Mouse (Mus musculus): ENCODE data around the gene Cfap157. TPM values are rescaled to one million over a fixed set of nuclear protein-coding genes. Genes with fewer than 3 reads are reported as not detected.

Gene Cfap157
- polyA plus RNA-seq, 1 experiment from 2014 or later: 0.30 TPM

DNA sequence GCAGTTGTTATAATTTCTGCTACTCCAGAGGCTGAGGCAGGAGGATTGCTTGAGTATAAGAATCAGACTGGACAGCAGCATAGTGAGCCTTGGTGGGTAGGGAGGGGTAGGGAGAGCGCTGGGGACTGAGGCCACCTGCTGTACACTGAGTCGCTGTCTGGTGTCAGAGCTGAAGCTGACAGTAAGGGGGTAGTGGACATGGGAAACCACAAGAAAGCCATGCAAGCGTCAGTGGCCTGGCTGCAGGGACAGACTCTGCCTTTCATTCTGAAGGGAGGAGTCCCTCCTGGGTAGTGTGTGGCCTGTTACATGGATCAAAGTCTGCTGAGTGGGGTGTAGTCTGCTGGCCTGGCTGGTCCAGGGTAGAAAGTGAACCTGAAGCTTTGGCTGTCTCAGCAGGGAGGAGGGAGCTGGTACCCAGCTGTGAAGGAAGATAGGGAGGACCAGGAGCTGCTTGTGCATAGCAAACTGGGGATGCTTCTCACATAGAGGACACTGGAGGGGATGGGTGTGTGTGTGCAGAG, 47.9 kb downstream of the Cfap157 start:
- 40% methylated on average over 3 of the region's 3 CpGs for WGBS
- H3K4me3 ChIP-seq (ENCODE audit: low read depth, low read length): no peak overlapping the region
- no peak overlapping the region for H3K4me2 ChIP-seq
- no peaks in the 10 kb centered on the region for H3K9me3 ChIP-seq (ENCODE audit: control insufficient read depth, low read length)
- ATAC-seq (replicated peaks; ENCODE audit: low FRiP score): no peak
- no peak overlapping the region for H3K27ac ChIP-seq (ENCODE audit: low read depth, low read length)
- no peak for DNase-seq (ENCODE audit: low spot score)
- peaks cover 12% of the 10 kb centered on the region for H3K4me1 ChIP-seq (replicated peaks; ENCODE audit: control insufficient read depth, insufficient read depth, low read length)
- H3K9ac ChIP-seq (ENCODE audit: low read depth, low read length): no peak overlapping the region
- H3K27me3 ChIP-seq (replicated peaks; ENCODE audit: control insufficient read depth, insufficient read depth, low read length): peaks cover 3% of the 10 kb centered on the region
- H3K36me3 ChIP-seq (ENCODE audit: control insufficient read depth, insufficient read depth, low read length): no peaks in the 10 kb centered on the region

DNA sequence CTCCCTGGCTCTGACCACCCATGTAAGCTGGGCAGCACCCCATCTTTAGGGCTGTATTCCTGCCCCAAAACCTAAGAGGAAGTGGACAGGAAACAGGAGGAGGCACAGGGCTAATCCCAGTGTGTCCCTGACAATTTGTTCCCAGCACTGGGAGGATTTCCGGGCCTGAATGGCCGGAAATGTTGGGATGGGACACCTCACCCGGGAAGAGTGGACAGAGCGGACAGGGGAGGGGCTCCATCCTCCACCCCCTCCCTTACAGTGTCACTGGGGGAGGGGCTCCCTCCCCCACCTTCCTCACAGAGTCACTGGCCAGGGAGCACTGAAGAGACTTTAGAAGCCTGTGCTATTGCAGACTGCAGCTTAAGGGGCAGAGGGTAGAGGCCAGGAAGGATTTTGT, 49.3 kb downstream of the Cfap157 start:
- Histone ChIP-seq H3K4me1 (replicated peaks; ENCODE audit: control insufficient read depth, insufficient read depth, low read length) (peaks cover 12% of the 10 kb centered on the region; the same call in 1 of the 2 replicates), H3K27me3 (replicated peaks; ENCODE audit: control insufficient read depth, insufficient read depth, low read length) (no peaks in the 10 kb centered on the region), H3K9me3 (ENCODE audit: control insufficient read depth, low read length) (no peaks in the 10 kb centered on the region), H3K4me3 (ENCODE audit: low read depth, low read length) (no peak overlapping the region), H3K4me2 (no peak overlapping the region), H3K27ac (ENCODE audit: low read depth, low read length) (peak overlapping the region; percentile 25; the same call in 1 of the 2 replicates), H3K36me3 (ENCODE audit: control insufficient read depth, insufficient read depth, low read length) (no peaks in the 10 kb centered on the region), H3K9ac (ENCODE audit: low read depth, low read length) (no peak overlapping the region)
- WGBS: 44% methylated on average over 4 of the region's 4 CpGs
- ATAC-seq (replicated peaks; ENCODE audit: low FRiP score): no peak
- DNase-seq (ENCODE audit: low spot score): no peak

DNA sequence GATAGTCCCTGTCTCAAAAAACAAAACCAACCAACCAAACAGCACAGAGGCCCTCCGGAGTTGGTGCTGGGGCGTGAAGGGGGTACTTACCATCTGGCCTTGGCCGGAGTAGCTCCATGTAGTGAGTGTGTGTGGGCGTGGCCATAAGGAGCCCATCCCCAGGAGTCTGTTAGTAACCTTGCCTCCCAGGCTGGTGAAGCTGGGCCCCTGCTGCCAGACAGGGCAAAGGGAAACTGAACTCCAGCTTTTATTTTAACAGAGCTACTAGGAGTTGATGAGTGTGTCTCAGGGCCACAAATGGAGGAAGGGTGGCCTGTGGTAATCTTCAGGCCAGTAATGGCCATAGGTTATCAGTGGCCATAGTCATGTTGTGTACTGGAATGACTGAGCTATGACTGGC, 49.7 kb downstream of the Cfap157 start:
- Histone ChIP-seq H3K36me3 (ENCODE audit: control insufficient read depth, insufficient read depth, low read length) (no peaks in the 10 kb centered on the region), H3K9ac (ENCODE audit: low read depth, low read length) (no peak overlapping the region), H3K4me2 (no peak overlapping the region), H3K9me3 (ENCODE audit: control insufficient read depth, low read length) (no peaks in the 10 kb centered on the region), H3K27ac (ENCODE audit: low read depth, low read length) (peak overlapping the region; percentile 25; the same call in 1 of the 2 replicates), H3K27me3 (replicated peaks; ENCODE audit: control insufficient read depth, insufficient read depth, low read length) (no peaks in the 10 kb centered on the region), H3K4me3 (ENCODE audit: low read depth, low read length) (no peak overlapping the region), H3K4me1 (replicated peaks; ENCODE audit: control insufficient read depth, insufficient read depth, low read length) (peaks cover 12% of the 10 kb centered on the region; the same call in 1 of the 2 replicates)
- WGBS: 37% methylated on average over 4 of the region's 4 CpGs
- DNase-seq (ENCODE audit: low spot score): no peak
- no peak; the same call in 1 of the 2 replicates for ATAC-seq (replicated peaks; ENCODE audit: low FRiP score)

DNA sequence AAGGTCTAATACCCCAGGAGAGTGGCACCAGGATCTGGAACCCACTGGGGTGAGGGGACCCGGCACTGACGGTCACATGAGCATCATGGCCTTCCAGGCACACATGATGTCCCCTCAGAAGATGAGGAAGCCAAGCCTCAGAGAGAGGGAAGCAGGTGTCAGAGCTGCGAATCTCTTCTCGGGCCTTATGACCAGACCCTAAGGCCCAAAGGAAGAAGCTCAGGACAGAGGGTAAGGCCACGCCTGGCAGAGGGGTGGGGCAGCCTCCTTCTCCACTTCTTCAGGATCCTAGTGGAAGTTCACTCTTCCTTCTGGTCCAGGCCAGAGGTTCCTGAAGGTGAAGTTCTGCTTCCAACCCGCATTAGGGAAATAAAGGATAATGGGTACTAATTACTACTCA, 51.5 kb downstream of the Cfap157 start:
- Histone ChIP-seq H3K9me3 (ENCODE audit: control insufficient read depth, low read length) (no peaks in the 10 kb centered on the region), H3K4me3 (ENCODE audit: low read depth, low read length) (no peak overlapping the region), H3K27ac (ENCODE audit: low read depth, low read length) (no peak overlapping the region), H3K4me1 (replicated peaks; ENCODE audit: control insufficient read depth, insufficient read depth, low read length) (peaks cover 19% of the 10 kb centered on the region), H3K36me3 (ENCODE audit: control insufficient read depth, insufficient read depth, low read length) (no peaks in the 10 kb centered on the region), H3K27me3 (replicated peaks; ENCODE audit: control insufficient read depth, insufficient read depth, low read length) (no peaks in the 10 kb centered on the region), H3K4me2 (no peak overlapping the region), H3K9ac (ENCODE audit: low read depth, low read length) (no peak overlapping the region)
- no peak for DNase-seq (ENCODE audit: low spot score)
- 84% methylated on average over 6 of the region's 6 CpGs for WGBS
- no peak for ATAC-seq (replicated peaks; ENCODE audit: low FRiP score)

DNA sequence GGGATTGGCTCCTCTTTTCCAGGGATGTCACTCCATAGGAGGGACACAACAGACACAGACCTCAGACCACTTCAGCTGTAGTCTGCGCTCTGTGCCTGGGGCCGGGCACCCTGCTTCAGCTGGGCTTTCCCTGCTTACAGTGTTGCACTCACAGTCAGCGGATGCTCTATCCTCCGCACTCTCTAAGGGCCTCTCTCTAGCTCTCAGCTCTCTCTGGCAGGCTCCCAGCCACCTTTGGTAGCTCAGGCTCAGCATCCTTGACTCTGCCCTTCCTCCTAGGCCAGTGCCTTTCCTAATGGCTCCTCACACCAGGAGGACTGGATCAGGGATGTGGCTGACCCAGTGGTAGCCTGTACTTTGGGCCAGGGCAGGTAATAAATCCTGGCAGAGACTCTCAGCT, 52.3 kb downstream of the Cfap157 start:
- Histone ChIP-seq H3K9ac (ENCODE audit: low read depth, low read length) (no peak overlapping the region), H3K4me2 (no peak overlapping the region), H3K9me3 (ENCODE audit: control insufficient read depth, low read length) (no peaks in the 10 kb centered on the region), H3K27ac (ENCODE audit: low read depth, low read length) (peak overlapping the region; percentile 3; the same call in 1 of the 2 replicates), H3K27me3 (replicated peaks; ENCODE audit: control insufficient read depth, insufficient read depth, low read length) (no peaks in the 10 kb centered on the region), H3K4me1 (replicated peaks; ENCODE audit: control insufficient read depth, insufficient read depth, low read length) (peaks cover 25% of the 10 kb centered on the region), H3K4me3 (ENCODE audit: low read depth, low read length) (no peak overlapping the region), H3K36me3 (ENCODE audit: control insufficient read depth, insufficient read depth, low read length) (no peaks in the 10 kb centered on the region)
- no peak for DNase-seq (ENCODE audit: low spot score)
- no peak for ATAC-seq (replicated peaks; ENCODE audit: low FRiP score)
- WGBS: 77% methylated on average over 4 of the region's 4 CpGs

DNA sequence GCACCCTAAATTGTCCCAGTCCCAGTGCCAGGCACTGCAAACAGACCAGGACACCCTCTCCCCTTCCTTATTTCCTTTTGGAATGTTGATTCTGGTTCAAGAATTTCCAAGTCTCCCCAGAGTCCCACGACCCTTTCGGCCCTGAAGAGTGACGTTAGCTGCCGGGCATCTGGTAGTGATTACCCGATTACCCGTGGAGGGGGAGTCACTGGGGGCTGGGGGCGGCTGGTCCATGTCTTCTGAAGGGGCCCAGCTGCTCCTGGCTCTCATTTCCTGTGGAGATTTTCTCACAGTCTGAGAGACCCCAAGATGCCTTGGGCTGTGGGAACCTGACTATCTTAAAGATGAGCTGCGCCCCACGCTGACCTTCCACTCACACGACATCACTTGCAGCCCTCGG, 53.4 kb downstream of the Cfap157 start:
- no peak for ATAC-seq (replicated peaks; ENCODE audit: low FRiP score)
- H3K4me3 ChIP-seq (ENCODE audit: low read depth, low read length): no peak overlapping the region

DNA sequence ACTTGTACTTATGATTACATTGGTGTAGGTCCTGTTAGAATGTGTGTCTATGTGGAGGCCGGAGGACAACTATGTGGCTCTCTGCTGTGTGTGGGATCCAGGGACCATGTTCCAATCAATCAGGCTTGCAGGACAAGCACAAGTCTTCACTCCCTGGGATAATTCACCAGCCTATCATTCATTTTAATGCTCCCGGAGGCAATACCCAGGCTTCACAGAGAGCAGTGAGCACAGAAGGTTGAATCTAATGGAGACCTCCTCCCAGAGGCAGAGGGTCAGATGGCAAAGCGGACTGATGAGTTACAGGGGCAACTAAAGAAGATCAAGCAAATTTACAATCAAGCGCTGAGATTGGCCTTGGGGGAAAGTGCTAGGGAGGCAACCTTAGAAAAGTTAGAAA, 54.7 kb downstream of the Cfap157 start:
- DNase-seq (ENCODE audit: low spot score) (no peak), ATAC-seq (replicated peaks; ENCODE audit: low FRiP score) (no peak)
- H3K27ac ChIP-seq (ENCODE audit: low read depth, low read length): no peak overlapping the region
- peaks cover 22% of the 10 kb centered on the region for H3K4me1 ChIP-seq (replicated peaks; ENCODE audit: control insufficient read depth, insufficient read depth, low read length)
- H3K4me2 ChIP-seq: peak overlapping the region; percentile 62
- no peak overlapping the region for H3K9ac ChIP-seq (ENCODE audit: low read depth, low read length)
- no peak overlapping the region for H3K4me3 ChIP-seq (ENCODE audit: low read depth, low read length)
- H3K36me3 ChIP-seq (ENCODE audit: control insufficient read depth, insufficient read depth, low read length): no peaks in the 10 kb centered on the region
- 66% methylated on average over 4 of the region's 4 CpGs for WGBS
- H3K9me3 ChIP-seq (ENCODE audit: control insufficient read depth, low read length): no peaks in the 10 kb centered on the region
- H3K27me3 ChIP-seq (replicated peaks; ENCODE audit: control insufficient read depth, insufficient read depth, low read length): no peaks in the 10 kb centered on the region

More for the DNA sequence above, 53.4 kb downstream of the Cfap157 start:
- DNase-seq (ENCODE audit: low spot score): no peak
- Histone ChIP-seq H3K4me1 (replicated peaks; ENCODE audit: control insufficient read depth, insufficient read depth, low read length) (peaks cover 25% of the 10 kb centered on the region), H3K27me3 (replicated peaks; ENCODE audit: control insufficient read depth, insufficient read depth, low read length) (no peaks in the 10 kb centered on the region), H3K27ac (ENCODE audit: low read depth, low read length) (peak overlapping the region; percentile 13; the same call in 1 of the 2 replicates), H3K4me2 (peak overlapping the region; percentile 33; the same call in 1 of the 2 replicates), H3K9me3 (ENCODE audit: control insufficient read depth, low read length) (no peaks in the 10 kb centered on the region), H3K9ac (ENCODE audit: low read depth, low read length) (no peak overlapping the region), H3K36me3 (ENCODE audit: control insufficient read depth, insufficient read depth, low read length) (no peaks in the 10 kb centered on the region)
- WGBS: 47% methylated on average over 11 of the region's 11 CpGs

DNA sequence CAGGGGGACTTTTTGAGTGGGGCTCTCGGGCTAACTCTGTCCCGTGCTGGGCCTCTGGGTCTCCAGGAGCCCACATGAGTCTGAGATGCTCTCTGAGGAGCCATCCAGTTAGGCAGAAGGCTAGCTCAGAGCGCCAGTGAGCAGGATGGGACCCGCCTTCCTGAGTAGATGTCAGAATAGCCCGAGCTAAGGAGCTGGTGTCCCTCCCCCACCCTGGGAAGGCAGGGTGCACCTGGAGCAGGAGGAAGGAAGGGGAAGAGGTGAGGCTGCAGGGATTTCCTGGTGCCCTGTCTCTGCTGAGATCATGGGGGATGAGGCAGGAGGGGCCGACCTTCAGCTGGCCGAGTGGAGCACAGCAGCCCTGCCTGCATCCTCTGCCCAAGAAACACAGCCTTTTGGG, 55.8 kb downstream of the Cfap157 start:
- ATAC-seq (replicated peaks; ENCODE audit: low FRiP score) (0 out of 2 replicates have a peak, but pooled peaks have one; percentile 13), DNase-seq (ENCODE audit: low spot score) (no peak)
- peak overlapping the region; percentile 62 for H3K4me2 ChIP-seq
- H3K9me3 ChIP-seq (ENCODE audit: control insufficient read depth, low read length): no peaks in the 10 kb centered on the region
- H3K9ac ChIP-seq (ENCODE audit: low read depth, low read length): no peak overlapping the region; the same call in 1 of the 2 replicates
- peaks cover 17% of the 10 kb centered on the region for H3K4me1 ChIP-seq (replicated peaks; ENCODE audit: control insufficient read depth, insufficient read depth, low read length)
- no peaks in the 10 kb centered on the region for H3K36me3 ChIP-seq (ENCODE audit: control insufficient read depth, insufficient read depth, low read length)
- H3K27ac ChIP-seq (ENCODE audit: low read depth, low read length): no peak overlapping the region
- WGBS: 48% methylated on average over 7 of the region's 7 CpGs
- peak overlapping the region; percentile 35 for H3K4me3 ChIP-seq (ENCODE audit: low read depth, low read length)
- no peaks in the 10 kb centered on the region for H3K27me3 ChIP-seq (replicated peaks; ENCODE audit: control insufficient read depth, insufficient read depth, low read length)

DNA sequence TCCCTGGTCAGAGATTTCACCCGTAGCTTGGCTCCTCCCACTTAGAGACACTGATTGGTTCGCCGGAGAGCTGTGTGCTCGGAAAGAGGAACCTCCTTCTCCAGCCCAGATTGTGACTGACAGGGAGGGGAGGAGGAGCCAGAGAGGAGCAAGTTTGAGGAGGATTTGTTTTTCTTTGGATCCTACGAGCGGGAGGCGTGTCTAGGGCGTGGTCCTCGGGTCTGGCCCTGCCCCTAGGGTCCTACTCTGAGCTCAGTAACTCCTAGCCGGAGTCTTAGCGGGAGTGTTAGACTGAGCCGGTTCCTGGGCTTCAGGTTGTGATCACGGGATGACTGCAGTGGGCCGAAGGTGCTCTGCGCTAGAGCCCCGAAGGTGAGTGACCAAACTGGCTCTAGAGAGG, 56.8 kb downstream of the Cfap157 start:
- 1% methylated on average over 16 of the region's 16 CpGs for WGBS
- H3K9ac ChIP-seq (ENCODE audit: low read depth, low read length): peak overlapping the region; percentile 25; the same call in 1 of the 2 replicates

More for the DNA sequence above, 56.8 kb downstream of the Cfap157 start:
- Histone ChIP-seq H3K4me2 (peak overlapping the region; percentile 62), H3K4me3 (ENCODE audit: low read depth, low read length) (peak overlapping the region; percentile 35), H3K27ac (ENCODE audit: low read depth, low read length) (no peak overlapping the region), H3K36me3 (ENCODE audit: control insufficient read depth, insufficient read depth, low read length) (no peaks in the 10 kb centered on the region), H3K4me1 (replicated peaks; ENCODE audit: control insufficient read depth, insufficient read depth, low read length) (peaks cover 17% of the 10 kb centered on the region), H3K27me3 (replicated peaks; ENCODE audit: control insufficient read depth, insufficient read depth, low read length) (no peaks in the 10 kb centered on the region), H3K9me3 (ENCODE audit: control insufficient read depth, low read length) (no peaks in the 10 kb centered on the region)
- peak; percentile 86 for DNase-seq (ENCODE audit: low spot score)
- ATAC-seq (replicated peaks; ENCODE audit: low FRiP score): peak; percentile 93
